Mouse (Mus musculus) c-Kit-positive CD71-positive TER-119-negative erythroid progenitor cells, embryonic 14.5 days (primary cell): ENCODE data around the gene Cd300lf.

ENCODE experiments used
- DNase-seq: peaks from one replicate; pipeline ENCODE4 v3.0.0-alpha.2; 2013; ENCODE audit warnings: low read depth

The Cd300lf gene

DNA sequence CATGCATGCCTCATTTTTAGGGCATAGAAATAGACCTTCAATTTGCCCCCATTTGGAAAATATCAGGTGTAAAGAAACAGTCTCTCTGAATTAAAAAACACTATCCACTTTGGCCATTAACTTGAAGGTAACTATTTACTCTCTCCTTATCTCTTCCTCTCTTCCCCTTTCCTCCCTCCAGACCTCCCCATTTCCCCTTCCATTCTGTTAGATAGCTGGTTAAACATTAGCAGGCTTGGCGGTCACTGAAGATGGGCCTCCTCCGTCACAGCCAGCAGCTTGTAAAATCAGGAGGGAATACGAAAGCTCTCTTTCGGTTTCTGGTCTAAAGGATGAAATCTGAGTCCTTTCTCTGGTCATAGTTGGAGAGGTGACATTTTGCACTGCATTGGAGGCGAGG lies 57.9 kb downstream of the Cd300lf start:
- no peak for DNase-seq

DNA sequence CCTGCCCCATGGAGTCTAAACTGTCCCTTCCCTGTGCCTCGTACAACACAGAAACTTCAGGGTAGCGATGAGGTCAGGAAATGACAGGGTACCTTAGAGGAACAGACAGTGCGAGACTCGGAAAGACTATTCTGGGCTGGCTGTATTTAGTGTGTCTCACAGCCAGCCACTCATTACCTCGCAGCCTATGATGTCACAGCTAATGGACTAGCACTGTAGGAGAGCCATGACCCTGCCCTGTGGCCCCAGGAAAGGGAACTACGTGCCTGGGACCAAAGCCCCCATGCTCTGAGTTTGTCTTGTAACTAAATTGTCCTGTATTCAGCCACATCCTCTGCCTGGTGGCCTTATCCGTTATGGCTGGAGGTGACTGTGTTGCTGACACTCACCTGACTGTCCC lies 58.4 kb downstream of the Cd300lf start:
- no peak for DNase-seq

DNA sequence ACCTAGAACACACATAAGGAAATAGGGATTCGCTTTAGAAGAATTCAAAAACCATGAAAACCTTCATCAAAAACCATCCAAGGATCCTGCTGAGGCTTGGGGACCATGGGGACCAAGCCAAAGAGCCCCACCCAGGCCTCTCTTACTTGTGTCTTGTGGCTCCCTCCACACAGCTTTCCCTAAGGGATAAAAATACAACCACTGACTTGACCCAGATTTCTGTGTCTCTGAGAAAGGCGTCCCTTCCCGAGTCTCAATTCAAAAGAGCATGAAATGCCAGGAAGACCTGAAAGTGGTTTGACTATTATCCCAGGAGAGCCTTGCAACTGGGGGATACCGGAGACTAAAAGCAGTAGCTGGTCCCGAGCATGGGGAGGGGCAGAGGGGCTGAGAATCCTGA lies 60.8 kb downstream of the Cd300lf start:
- no peak for DNase-seq

DNA sequence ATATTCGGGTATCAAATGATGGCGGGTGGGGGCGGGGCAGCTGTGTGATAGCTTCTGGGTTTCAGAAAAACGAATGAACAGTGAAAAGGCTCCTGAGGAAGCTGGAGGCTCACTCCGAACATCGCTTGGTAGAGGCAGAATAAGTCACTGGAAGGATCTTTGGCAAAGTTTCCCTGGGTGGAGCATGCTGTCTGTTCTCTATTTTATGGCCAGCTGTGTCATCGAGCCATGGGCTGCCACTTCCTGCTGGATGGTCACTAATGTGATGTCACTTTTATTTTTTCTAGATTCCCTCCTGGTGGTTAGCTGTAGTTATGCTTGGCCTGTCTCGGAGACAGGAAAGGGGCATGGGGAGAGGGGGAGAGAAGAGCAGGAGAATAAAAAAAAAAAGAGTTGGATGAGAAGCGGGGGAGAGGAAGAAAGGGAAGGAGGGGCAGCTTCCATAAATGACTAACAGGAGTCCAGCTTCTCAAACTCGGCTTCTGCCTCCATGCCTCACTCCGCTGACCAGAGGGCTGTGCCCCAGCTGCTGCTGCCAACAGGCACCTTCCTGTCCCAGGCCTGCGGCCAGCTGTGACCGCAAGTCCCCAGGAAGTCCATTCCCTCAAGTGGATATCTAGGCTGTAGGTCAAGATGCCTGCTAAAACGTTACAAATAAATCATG lies 62.0 kb downstream of the Cd300lf start:
- DNase-seq = no peak

DNA sequence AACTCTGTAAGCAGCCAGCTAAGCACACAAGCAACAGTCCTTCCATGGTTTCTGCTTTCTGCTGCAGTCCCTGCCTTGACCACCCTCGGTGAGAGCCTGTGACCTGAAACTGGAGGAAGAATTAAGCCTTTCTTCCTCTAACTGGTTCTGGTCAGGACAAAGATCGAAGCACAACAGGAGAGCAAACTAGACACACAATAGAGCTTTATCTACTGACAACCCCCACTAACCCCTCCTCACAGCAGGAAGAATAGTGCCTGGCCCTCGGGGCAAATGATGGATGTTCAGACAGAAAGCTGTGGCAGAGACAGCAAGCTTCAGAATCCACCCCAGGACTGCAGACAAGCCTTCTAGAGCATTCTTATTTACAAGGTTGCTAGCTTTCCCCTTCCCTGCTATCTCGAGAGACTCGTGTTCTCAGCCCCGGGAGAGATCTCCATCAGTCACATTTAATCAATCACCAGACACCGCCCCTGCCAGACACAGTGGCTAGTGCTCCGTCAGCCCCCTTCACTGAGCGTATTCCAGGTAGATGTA lies 62.7 kb downstream of the Cd300lf start:
- DNase-seq = no peak

DNA sequence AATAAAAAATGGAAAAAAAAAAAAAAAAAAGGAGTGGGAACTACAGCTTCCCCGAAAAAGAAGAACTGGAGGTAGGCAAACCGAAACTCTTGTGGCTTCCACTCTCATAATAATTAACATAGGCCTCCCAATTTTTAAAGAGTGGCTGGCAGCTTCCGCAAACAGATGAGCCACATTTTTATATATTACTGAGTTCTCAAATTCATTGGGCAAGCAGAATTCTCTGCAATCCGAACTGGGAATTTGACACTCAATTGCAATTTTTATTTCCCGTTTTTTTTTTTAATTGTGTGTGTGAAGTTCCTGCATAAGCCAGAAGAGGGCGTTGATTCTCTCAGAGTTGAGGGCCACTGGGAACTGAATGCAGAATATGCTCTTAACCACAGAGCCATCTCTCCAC lies 67.0 kb downstream of the Cd300lf start:
- no peak for DNase-seq
